Mouse (Mus musculus) embryonic fibroblast, embryonic 13.5 days (primary cell): ENCODE data around the gene Tmem203.

ENCODE experiments used
- CTCF ChIP-seq: IDR thresholded peaks from 2 replicates; pipeline ENCODE4 v1.5.1; 2011; ENCODE audit warnings: mild to moderate bottlenecking, control low read depth, low read length, moderate library complexity, borderline replicate concordance; ENCODE audit not compliant: insufficient read depth
- POLR2A ChIP-seq: IDR thresholded peaks from 2 replicates; pipeline ENCODE4 v1.6.1; 2011; ENCODE audit warnings: low read depth, mild to moderate bottlenecking, control low read depth, low read length, moderate library complexity

DNA sequence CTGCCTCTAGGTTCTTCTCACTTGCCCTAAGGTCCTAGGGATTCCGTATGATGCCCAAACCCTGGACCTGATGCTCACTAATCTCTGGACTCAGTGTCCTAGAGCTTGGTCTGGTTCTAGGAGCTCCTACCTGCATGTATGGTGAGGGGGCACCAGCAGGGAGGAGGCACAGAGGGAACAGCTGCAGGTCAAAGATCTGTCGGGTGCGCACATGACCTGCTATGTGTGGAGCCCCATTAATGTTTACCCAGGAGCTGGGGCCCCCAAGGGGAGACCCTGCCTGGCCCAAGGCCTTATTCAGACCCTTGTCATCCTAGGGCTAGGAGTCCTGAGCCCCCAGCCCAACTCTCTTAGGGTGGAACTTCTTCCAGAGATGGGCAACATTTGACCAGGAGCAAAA is 21.2 kb upstream of the Tmem203 start, which contains the start of gene Slc34a3:
- no peak for TF ChIP-seq CTCF
- no peak for TF ChIP-seq POLR2A
